Mouse (Mus musculus): ENCODE measurements around the gene Lenep. TPM values are rescaled to one million over a fixed set of nuclear protein-coding genes. Genes with fewer than 3 reads are reported as not detected.

Lenep gene
- total RNA-seq, 1 experiment from 2014 or later: not detected

GRCm38 (mm10) chr3:89419981-89420380, 17.4 kb upstream of the Lenep start:
- no peak for DNase-seq

DNA sequence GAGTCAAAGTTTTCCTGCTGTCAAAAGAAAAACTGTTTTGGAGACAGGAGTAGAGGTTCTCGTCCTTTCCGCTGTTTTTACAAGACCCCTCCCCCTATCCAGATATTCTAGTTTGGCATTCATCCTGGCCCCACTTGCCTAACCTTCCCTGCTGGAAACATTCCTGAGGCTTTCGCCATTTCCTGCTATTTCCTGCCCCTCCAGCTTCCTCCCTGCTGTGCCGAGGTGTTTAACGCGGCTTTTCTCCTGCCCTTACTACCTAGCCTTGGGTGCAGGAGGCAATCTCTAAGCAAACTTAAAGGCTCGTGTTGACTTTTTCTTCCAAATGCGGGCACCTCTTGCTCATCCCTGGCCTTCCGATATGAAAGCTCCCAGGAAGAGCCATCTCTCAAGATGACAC, 17.0 kb upstream of the Lenep start:
- DNase-seq: peak; percentile 48

DNA sequence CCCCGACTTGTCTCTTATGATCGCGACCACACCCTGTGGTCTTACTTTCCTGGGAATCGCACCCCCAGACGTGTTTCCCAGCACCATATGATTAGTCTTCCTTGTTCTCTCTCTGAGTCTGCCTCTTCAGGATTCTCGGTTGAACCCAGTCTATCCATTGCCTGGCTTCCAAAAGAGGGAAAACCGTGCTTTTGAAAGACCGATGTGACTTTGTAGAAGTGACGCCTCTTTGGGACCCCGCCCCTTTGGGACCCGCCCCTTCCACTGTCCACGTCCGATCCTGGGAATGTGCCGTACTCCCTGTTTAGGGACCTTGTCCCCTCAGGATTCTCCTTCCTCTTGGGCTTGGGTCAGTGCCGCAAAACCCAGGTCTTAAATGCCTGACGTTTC, 16.3 kb upstream of the Lenep start:
- DNase-seq: peak; percentile 82

DNA sequence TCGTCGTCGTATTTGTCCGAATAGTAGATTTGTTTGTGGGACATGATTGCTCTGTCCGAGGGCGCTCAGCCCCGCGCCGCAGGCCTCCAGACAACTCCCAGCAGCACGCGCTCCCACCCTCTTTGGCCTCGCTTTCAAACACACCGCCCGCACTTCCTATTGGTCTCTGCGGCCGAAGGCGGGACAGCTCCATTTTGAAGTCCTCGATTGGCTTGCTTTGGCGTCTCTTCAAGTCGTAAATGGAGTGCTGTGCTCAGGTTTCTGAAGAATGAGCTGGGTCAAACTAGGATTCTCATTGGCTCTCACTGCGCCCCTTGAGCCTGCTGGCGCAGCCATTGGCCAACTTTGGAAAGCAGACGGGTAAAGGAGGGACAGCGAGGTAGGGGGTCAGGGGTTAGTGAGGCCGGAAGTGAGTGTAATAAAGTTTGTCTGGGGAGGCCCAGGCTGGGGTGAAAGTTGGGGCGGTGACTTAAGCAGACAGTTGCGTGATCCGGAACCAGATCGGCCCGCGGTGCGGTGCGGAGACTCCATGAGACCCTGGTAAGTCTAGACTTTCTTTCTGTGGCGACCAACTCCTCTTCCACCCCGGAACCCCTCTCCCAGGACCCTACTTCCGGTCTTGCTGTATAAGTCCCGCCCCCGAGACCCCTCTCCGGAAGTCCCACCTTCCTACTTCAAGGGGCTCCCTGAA, 15.7 kb upstream of the Lenep start, which contains the start of the genes Cks1b and Shc1:
Gene Cks1b (minus strand): TSS at position 214 of the 691 bp plus-strand sequence.
Gene Shc1 (plus strand): TSS at position 274 of the 691 bp plus-strand sequence.
- DNase-seq: peak; percentile 89

DNA sequence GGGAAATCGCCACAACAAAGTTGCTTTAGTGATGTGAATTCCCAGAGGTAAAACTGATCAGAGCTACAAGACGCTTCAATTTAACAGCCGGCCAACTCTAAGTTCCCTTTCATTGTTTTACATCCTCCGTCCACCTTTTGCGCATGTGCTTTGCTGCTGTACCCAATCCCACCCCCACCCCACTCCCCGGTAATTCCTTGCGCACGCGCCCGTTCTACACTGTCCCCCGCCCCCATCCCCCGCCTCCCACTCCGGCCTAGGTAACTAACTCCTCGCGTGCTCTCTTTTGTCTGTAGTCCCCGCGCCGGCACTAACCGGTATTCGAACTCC, 15.2 kb upstream of the Lenep start:
- DNase-seq: no peak

DNA sequence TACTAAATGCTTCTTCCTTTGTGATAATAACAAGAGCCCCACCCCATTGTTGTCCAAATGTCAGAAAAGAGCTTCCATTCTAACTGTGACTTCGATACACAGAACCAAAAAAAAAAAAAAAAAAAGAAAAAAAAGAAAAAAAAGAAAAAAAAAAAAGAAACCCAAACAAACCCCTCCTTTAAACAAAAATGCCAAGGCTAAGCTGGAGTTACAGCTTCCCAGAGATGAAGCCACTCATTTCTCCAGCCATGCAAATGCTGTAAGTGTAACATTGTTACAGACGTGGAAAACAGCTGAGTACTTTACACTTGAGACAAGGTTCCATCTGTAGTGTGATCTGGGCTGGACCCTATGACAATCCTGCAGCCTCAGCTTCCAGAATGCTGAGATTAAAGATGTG, 14.5 kb upstream of the Lenep start:
- no peak for DNase-seq

- no peak for DNase-seq
These were observed 13.6 kb upstream of the Lenep start for GRCm38 (mm10) chr3:89416158-89416557.

DNA sequence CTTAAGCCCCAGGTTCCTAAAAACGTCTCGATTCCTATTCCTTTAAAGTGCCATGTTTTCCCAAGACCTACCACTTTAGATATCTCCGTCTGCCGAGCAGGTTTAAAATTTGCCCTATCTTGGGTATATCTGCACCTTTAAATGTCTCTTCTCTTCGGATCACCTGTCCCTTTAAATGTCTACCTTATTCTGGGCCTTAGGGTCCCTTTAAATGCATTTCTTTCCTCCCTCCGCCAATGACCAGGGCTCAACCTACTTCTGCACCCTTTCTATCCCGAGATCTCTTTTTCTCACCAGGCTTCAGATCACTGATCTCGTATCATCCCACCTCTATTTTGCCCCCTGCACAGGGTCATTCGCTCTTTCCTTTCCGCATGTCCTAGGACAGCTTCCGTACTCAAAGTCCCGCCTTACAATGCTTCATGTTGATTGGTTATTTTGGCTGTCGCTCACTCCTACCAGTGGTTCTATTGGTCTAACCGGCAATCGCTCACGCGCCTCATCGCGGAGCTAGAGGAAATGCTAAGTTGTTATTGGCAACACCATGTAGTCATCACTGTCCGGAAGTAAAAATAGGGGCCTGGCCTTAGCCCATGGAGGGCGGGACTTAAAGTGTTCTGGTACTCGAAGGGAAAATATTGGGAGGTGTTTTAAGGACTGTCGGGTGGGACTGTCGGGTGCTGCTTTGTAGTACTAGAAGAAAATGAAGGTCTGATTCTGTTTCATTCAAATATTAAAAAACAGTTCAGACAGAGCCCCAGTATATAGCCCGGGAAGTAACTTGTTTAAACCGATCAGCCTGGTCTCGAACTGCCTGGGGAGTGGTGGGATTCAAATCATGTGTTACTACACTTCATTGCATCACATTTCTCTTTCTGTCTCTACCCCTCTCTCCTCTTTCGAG, 9.1 kb upstream of the Lenep start, which contains the start of gene Flad1:
Gene Flad1 (minus strand): TSS at position 381 of the 904 bp plus-strand sequence.
- peak; percentile 86 for DNase-seq

DNA sequence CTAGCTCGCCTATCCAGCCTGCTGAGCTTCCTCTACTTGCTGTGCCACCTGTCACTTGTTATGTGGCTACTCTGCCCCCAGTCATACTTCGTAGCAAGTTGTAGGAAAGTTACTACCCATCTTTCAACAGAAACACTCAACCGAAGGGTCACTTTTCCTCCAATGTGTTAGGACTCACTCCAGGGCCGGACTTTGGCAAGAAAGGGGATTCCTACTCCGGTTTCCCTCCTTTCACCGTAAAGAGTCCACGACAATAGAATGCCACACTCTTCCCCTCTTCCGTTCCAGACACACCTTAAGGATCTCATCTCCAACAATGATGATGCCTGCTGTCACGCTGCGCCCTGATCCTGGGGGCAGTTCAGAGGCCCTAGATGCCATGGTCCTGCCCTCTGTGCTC, 8.3 kb upstream of the Lenep start:
- no peak for DNase-seq

DNA sequence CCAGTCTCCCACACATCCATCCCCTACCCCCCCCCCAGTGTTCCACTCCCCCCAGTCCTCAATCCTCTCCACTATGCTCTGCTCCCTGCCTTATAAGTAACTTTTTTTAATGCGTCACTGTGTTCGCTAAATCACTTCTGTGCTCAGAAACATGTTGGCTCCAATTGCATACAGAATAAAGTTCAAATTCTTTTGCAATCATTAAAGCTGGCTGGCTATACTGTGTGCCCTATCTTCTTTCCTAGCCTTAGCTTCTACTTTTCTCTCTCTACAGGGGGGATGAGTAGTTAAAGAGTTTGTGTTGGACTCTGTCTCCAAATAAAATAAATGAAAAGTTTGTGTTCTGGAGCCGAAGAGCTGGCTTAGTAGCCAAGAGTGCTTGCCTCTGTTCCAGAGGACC, 7.1 kb upstream of the Lenep start:
- no peak for DNase-seq

DNA sequence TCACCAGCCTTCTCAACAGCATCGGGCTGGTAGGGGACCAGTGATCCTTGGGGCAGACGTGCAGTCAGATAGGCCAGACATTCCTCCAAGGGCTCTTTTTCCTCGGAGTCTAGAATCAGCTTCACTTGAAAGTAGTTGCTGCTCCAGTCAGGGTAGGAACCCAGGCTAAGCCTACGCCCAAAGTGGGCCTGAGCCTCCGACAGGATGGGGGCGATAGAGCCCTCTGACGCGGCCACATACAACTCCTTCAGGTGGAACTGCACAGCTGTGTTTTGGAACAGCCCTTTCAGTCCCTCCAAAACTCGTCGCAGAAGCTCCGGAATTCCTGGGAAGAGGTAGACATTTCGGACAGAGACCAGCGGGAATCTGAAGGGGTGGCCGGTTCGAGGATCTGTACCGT, 5.9 kb upstream of the Lenep start:
- no peak for DNase-seq

DNA sequence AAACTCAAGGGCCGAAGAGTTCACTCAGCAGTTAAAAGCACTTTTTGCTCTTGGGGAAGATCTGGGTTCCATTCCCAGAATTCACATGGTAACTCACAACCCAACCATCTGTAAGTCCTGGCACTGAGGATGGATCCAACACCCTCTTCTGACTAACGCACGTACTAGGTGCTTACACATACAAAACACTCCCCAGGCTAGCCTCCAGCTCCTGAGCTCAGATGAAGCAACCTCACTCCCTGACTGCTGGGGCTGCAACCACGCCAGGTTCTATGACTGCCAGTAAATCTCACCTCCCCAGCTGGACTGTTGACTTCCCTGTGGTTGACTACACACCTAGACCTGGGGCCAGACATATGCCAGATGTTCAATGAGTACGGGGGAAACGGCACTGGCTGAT, 4.3 kb upstream of the Lenep start:
- no peak for DNase-seq

GRCm38 (mm10) chr3:89401329-89401728, 1.3 kb downstream of the Lenep start:
- DNase-seq: no peak

- DNase-seq: no peak
These were observed 6.0 kb downstream of the Lenep start for GRCm38 (mm10) chr3:89396654-89397005.

- peak; percentile 61 for DNase-seq
These were observed 6.6 kb downstream of the Lenep start for GRCm38 (mm10) chr3:89395806-89396653.

GRCm38 (mm10) chr3:89395419-89395805, 7.2 kb downstream of the Lenep start:
- no peak for DNase-seq

DNA sequence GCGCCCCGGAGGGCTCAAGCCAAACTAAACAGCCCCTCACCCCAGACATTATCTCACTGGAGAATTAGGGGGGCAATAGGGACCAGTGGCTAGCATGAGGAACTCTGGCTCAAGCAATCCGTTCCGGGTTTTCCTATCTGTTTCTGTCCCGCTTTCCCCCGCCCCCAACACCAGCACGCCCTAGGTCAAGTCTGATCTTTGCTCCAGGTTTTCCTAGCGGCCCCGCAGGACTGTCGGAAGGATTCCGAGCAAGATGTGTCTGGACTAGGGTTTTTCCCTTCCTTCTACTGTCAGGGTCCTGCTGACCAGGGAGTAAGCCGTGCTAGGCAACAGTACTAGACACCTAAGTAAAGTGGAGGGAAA, 7.7 kb downstream of the Lenep start:
- DNase-seq: peak; percentile 78

DNA sequence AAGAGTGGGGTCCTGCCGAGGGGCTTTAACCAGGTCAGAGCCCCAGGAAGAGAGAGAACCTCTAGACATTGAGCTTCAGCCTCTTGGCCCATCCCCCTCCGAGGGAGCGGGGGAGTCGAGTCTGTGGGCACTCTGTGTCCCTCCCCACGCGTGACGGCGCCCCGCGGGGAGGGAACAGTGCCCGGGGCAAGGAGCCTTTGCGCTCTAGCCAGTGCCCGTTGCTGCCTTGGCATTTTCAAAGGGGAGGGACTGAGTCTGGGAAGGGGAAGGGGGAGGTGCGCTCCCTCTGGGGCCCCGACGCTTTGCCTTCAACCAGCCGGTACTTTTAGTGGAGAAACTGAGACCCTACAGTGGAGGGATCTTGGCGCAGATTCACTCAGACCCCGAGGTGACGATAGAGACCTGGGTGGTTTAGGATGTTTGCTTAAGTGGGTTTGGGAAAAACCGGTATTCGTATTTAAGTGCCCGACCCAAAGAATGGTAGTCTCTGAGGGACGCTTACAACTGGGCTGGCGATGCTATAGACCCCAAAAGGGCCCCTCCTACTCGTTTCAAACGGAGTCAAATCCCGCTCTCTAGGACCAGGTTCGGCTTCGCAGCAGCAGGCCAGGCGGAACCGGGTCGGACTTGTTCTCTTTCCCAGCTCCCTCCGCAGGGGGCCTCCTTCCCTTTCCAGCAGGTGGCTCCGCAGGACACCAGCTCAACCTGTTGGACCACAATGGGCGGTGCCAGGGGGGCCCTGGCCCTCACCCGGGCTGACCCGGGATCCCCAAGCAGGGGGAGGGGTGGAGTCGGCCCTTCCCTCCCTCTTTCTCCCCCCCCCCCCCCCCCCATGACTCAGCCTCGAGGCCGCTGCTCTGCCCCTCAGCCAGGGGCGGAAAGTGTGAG, 8.3 kb downstream of the Lenep start, which contains the start of gene Zbtb7b:
Gene Zbtb7b (minus strand): TSS at position 771 of the 888 bp plus-strand sequence.
- peak; percentile 86 for DNase-seq

- DNase-seq: peak; percentile 99
These were observed 9.0 kb downstream of the Lenep start for GRCm38 (mm10) chr3:89393605-89394004.

DNA sequence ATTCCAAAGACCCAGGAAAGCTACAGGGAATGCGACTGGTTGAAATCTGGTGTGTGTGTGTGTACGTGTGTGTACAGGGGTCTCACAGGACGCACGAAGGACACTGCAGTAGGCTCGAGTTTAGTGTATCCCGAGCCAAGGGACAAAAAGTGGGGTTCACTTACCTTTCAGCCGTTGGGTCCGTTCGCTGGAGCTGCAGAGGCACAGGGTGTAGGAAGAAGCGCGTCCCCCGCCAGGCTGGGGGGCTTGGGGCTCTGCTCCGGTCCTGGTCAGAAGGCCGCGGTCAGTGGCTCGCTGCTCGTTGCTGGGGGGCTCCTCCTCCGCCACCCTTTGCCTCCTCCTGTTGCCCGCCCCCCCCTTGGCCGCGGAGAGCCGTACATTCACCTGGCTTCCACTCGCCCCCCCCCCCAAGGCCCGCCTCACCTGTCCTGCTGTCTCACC, 9.7 kb downstream of the Lenep start:
- DNase-seq: peak; percentile 54

Data from adrenal gland, postnatal 25 days (tissue).